45 mouse cellular contexts compared by ENCODE assay signal in genomic region chr1:139551311-139551710, GRCm38 (mm10). TPM values are rescaled to one million over a fixed set of nuclear protein-coding genes. Genes with fewer than 3 reads are reported as not detected.
"Had no signal": no experiment of that assay in that cellular context is flagged by ENCODE, and none has a peak within 500 bp of the region (broad histone marks: within the 10 kb centered on the region; RNA-seq: fewer than 3 reads in every experiment).

No protein-coding gene starts in this region.

- H3K27ac ChIP-seq: left cerebral cortex, adult 2 months; limb, embryonic 10.5 days; limb, embryonic 12.5 days; limb, embryonic 13.5 days; limb, embryonic 15.5 days; liver, embryonic 13.5 days; liver, embryonic 14.5 days; liver, embryonic 15.5 days; lung, embryonic 15.5 days; macrophage; midbrain, embryonic 10.5 days; midbrain, embryonic 12.5 days; midbrain, embryonic 13.5 days; midbrain, embryonic 15.5 days; neural tube, embryonic 12.5 days had no signal

- ATAC-seq: lung, postnatal 0 days; midbrain, embryonic 13.5 days; midbrain, embryonic 15.5 days; midbrain, embryonic 16.5 days had no signal

- DNase-seq: left cerebral cortex, postnatal 4 days; liver, embryonic 13.5 days; lung, adult 18-20 months; lung, adult 2 months; lung, embryonic 14.5 days; lung, postnatal 10 days; lung, postnatal 14 days; lung, postnatal 36 days; lung, postnatal 4 days; midbrain, embryonic 14.5 days had no signal

- H3K4me1 ChIP-seq: limb, embryonic 10.5 days; limb, embryonic 12.5 days; limb, embryonic 13.5 days; limb, embryonic 15.5 days; liver, embryonic 13.5 days; liver, embryonic 15.5 days; lung, embryonic 15.5 days; megakaryocyte, embryonic 14.5 days; midbrain, embryonic 10.5 days; midbrain, embryonic 12.5 days; midbrain, embryonic 13.5 days; midbrain, embryonic 15.5 days; neural tube, embryonic 12.5 days had no signal

- H3K9ac ChIP-seq: limb, embryonic 12.5 days; limb, embryonic 13.5 days; limb, embryonic 15.5 days; liver, embryonic 13.5 days; liver, embryonic 14.5 days; liver, embryonic 15.5 days; lung, embryonic 14.5 days; lung, embryonic 15.5 days; midbrain, embryonic 12.5 days; midbrain, embryonic 13.5 days; midbrain, embryonic 15.5 days; neural tube, embryonic 12.5 days had no signal

- H3K27me3 ChIP-seq: limb, embryonic 12.5 days; limb, embryonic 13.5 days; limb, embryonic 15.5 days; liver, embryonic 13.5 days; liver, embryonic 15.5 days; lung, embryonic 15.5 days; megakaryocyte, embryonic 14.5 days; midbrain, embryonic 12.5 days; midbrain, embryonic 13.5 days; midbrain, embryonic 15.5 days; neural tube, embryonic 12.5 days had no signal

- H3K9me3 ChIP-seq: limb, embryonic 10.5 days; limb, embryonic 12.5 days; limb, embryonic 13.5 days; limb, embryonic 15.5 days; liver, embryonic 13.5 days; liver, embryonic 15.5 days; lung, embryonic 15.5 days; megakaryocyte, embryonic 14.5 days; midbrain, embryonic 10.5 days; midbrain, embryonic 12.5 days; midbrain, embryonic 13.5 days; midbrain, embryonic 15.5 days; neural tube, embryonic 12.5 days had no signal

- H3K36me3 ChIP-seq: limb, embryonic 10.5 days; limb, embryonic 12.5 days; limb, embryonic 13.5 days; limb, embryonic 15.5 days; liver, embryonic 13.5 days; liver, embryonic 15.5 days; lung, embryonic 15.5 days; midbrain, embryonic 10.5 days; midbrain, embryonic 12.5 days; midbrain, embryonic 13.5 days; midbrain, embryonic 15.5 days; neural tube, embryonic 12.5 days had no signal

- H3K4me2 ChIP-seq: limb, embryonic 12.5 days; limb, embryonic 13.5 days; limb, embryonic 15.5 days; liver, embryonic 11.5 days; liver, embryonic 13.5 days; liver, embryonic 15.5 days; lung, embryonic 14.5 days; lung, embryonic 15.5 days; midbrain, embryonic 11.5 days; midbrain, embryonic 12.5 days; midbrain, embryonic 13.5 days; midbrain, embryonic 15.5 days; neural tube, embryonic 12.5 days had no signal

- H3K4me3 ChIP-seq: left cerebral cortex, adult 2 months; limb, embryonic 10.5 days; limb, embryonic 12.5 days; limb, embryonic 13.5 days; limb, embryonic 15.5 days; liver, embryonic 13.5 days; liver, embryonic 15.5 days; lung, embryonic 15.5 days; megakaryocyte, embryonic 14.5 days; midbrain, embryonic 10.5 days; midbrain, embryonic 12.5 days; midbrain, embryonic 13.5 days; midbrain, embryonic 15.5 days; myocyte; neural tube, embryonic 12.5 days had no signal

RNA-seq across cellular contexts. Expression of gene Cfhr1, which starts 8.8 kb away (rescaled TPM):
- total RNA-seq: left cerebral cortex, adult 18-20 months; left cerebral cortex, adult 2 months; left cerebral cortex, adult 8-10 months; left cerebral cortex, postnatal 10 days; left cerebral cortex, postnatal 14 days; left cerebral cortex, postnatal 25 days; left cerebral cortex, postnatal 36 days; left cerebral cortex, postnatal 4 days; megakaryocyte progenitor cell, adult 5-6 weeks; megakaryocyte, adult 5-6 weeks; megakaryocyte-erythroid progenitor cell, adult 5-6 weeks; midbrain, postnatal 0 days; monocyte, adult 5-6 weeks had no signal
- polyA plus RNA-seq: limb, embryonic 10.5 days; limb, embryonic 11.5 days; limb, embryonic 12.5 days; limb, embryonic 13.5 days; limb, embryonic 14.5 days; limb, embryonic 15.5 days; lung, adult 2 months; lung, embryonic 14.5 days; lung, embryonic 15.5 days; lung, embryonic 16.5 days; lung, postnatal 0 days; macrophage; midbrain, embryonic 11.5 days; midbrain, embryonic 12.5 days; midbrain, embryonic 13.5 days; midbrain, embryonic 14.5 days; midbrain, embryonic 15.5 days; midbrain, embryonic 16.5 days; midbrain, postnatal 0 days; myocyte; neural tube, embryonic 11.5 days; neural tube, embryonic 12.5 days had no signal

RNA-seq across cellular contexts. Expression of gene F13b, which starts 49.8 kb away (rescaled TPM):
- total RNA-seq: left cerebral cortex, adult 18-20 months; left cerebral cortex, adult 2 months; left cerebral cortex, adult 8-10 months; left cerebral cortex, postnatal 10 days; left cerebral cortex, postnatal 14 days; left cerebral cortex, postnatal 25 days; left cerebral cortex, postnatal 36 days; left cerebral cortex, postnatal 4 days; megakaryocyte progenitor cell, adult 5-6 weeks; megakaryocyte, adult 5-6 weeks; megakaryocyte-erythroid progenitor cell, adult 5-6 weeks; midbrain, postnatal 0 days; monocyte, adult 5-6 weeks had no signal
- polyA plus RNA-seq: limb, embryonic 10.5 days; limb, embryonic 11.5 days; limb, embryonic 12.5 days; limb, embryonic 13.5 days; limb, embryonic 14.5 days; lung, adult 2 months; lung, embryonic 14.5 days; lung, embryonic 15.5 days; lung, embryonic 16.5 days; macrophage; midbrain, embryonic 10.5 days; midbrain, embryonic 11.5 days; midbrain, embryonic 12.5 days; midbrain, embryonic 13.5 days; midbrain, embryonic 14.5 days; midbrain, embryonic 15.5 days; midbrain, embryonic 16.5 days; midbrain, postnatal 0 days; myocyte; neural tube, embryonic 11.5 days; neural tube, embryonic 12.5 days had no signal
